Mouse (Mus musculus): ENCODE measurements around the gene Dcun1d3.

Gene Dcun1d3

DNA sequence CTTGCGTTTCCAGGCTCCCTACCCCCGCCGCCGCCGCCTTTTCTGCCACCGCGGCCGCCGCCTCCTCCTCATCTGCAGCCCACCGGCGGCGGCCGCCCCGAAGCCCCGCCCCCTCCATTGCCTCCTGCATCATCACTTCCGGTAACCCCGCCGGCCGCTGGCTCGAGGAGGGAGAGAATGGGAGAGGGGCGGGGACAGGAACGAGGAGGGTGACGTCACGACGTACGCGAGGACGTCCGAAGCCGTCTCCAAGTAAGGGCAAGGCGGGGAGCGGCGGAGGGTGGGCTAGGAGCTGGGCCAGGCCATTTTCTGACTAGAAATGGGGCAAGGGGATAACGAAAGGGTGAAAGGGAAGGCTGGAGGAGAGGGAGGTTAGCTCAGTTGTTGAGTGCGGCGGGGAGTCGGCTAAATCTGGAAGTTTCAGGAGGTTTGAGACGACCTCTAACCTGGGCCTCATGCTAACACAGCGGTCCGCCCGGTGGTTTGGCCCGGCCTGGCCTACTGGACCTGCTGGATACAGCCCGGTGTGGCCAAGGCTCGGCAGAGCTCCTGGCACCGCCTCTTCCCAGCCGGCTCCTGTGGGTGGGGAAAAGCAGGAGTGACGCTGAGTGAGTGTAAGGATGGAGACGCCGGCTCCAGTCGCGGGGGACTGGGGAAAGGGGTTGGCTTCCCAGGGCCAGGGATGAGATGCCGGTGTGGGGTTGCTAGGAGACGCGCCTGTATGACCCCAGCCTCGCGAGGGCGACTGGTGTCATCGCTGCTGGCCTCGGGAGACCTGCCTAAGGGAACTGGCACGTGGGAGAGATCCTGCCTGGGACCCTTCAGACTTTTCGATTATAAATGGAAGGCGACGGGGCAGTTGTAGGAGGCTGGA, at the start of gene Dcun1d3, which contains the start of gene Lyrm1:
Dcun1d3 (minus strand) TSS at position 660 of the 874 bp plus-strand sequence.
Lyrm1 (plus strand) TSS at position 223 of the 874 bp plus-strand sequence.
- DNase-seq (ENCODE audit: low spot score), result peak; percentile 98

DNA sequence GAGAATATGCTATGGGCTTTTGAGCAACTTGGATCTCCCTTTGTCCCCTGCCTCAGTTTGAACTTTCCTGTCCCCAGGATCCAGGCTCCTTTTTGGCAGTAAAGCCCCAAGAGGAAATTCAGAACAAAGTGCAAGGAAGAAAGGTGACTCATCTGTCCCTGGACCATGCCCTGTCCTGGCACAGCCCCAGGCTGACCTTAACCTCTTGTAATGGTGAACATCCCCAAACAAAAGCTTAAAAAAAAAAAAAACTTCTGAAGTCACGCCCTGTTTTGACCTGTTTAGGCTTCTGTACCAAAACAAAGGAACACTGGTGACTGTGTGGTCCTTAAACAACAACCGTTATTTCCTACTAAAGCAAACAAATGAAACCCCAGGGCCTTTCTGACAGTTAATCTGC, 45.5 kb upstream of the Dcun1d3 start:
- DNase-seq (ENCODE audit: low spot score), result no peak

DNA sequence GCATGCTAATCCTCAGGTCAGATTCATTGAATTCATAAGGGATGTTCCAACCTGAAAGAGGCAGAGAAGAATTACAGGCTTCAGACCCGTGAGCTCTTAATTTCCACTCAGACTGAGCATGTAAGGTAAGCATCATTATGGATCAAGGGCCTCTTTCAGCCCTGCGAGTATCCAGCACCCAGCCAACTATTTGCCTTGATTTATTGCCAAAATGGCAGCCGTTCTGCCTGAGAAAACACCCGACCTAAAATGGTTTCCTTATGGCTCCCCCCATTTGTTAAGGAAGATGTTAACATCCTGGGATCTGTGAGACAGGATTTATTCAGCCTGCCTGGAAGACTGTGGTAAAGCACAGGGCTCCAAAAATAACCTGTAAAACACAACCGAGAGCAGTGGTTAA, 40.9 kb upstream of the Dcun1d3 start:
- no peak for DNase-seq (ENCODE audit: low spot score)

DNA sequence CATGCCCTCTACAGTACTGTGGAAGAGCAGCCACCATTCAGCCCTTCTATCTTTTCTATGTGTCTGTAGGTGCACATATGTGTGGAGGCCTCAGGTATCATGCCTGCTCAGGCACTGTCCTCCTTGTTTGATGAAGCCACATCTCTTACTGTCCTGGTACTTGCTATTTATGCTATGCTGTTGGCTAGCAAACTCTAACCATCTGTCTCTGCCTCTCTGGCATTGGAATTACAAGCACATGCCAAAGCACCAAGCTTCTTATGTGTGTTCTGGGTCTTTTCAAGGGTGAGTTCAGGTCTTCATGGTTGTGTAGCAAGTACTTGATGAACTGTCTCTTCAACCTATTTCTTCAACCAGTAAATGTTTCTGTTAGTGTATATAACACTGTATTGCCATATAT, 40.2 kb upstream of the Dcun1d3 start:
- no peak for DNase-seq (ENCODE audit: low spot score)

GRCm38 (mm10) chr7:119928783-119929440, 32.8 kb upstream of the Dcun1d3 start:
- DNase-seq (ENCODE audit: low spot score), result peak; percentile 5

GRCm38 (mm10) chr7:119921054-119921453, 25.0 kb upstream of the Dcun1d3 start:
- no peak for DNase-seq (ENCODE audit: low spot score)

- peak; percentile 14 for DNase-seq (ENCODE audit: low spot score)
These were observed 24.4 kb upstream of the Dcun1d3 start for GRCm38 (mm10) chr7:119920457-119920856.

GRCm38 (mm10) chr7:119911727-119912126, 15.6 kb upstream of the Dcun1d3 start:
- DNase-seq (ENCODE audit: low spot score), result no peak

DNA sequence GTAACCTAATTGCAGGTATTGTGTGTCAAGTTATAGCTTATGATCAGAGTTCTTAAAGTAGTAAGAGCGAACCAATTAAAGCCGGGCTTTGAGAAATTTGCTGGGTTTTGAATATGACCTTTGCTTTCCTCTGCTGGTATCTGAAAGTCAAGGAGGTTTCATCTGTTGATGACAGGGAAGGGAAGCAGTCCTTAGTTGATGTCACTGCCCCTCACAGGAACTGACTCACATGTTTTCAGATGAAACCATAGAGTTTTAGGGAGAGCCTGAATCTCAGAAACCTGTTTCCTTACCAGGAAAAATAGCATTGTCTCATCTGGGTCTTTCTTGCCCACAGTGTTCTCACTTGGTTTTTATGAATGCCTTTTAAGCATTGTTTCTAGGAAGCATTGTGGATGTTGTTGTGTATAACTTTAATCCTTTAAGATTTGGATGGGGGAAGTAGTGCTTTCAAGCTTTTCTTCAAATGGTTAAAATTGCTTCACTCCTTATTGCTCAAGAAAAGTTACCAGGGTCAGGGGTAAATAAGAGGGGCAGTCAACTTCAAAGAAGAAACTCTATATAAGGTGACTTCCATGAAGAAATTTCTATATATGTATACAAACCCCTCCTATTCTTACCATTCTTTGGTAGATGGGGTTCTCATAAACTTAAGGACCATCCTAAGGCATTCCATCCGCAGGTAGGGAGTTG, 10.6 kb upstream of the Dcun1d3 start:
- DNase-seq (ENCODE audit: low spot score), result no peak

GRCm38 (mm10) chr7:119899386-119900057, 3.4 kb upstream of the Dcun1d3 start:
- DNase-seq (ENCODE audit: low spot score), result no peak

DNA sequence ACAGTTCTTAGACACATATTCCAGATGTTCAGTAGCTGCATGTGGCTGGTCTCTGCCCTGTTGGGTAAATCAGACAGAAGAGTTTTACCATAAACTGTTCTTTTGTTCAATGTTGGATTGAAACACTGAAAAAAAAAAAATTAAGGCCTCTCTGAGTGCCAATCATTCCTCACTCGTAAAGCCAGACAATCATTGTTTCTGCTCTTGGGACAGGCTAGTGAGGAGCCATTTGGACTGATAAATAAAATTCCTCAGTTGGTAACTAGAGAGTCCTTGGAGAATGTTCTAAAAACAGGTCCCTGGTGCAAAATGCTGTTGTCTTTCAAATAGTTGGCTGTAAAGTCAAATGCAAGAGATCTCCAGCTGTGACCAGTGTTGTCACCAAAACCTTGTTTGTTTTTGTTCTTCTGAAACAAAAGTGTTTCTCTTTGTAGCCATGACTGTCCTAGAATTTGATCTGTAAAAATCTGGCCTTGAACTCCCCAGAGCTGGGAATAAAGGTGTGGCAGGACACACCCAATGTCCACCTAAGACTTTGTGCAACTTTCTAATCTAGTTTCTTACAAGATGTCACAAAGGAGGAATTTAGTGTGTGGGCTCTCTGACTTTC, 2.3 kb upstream of the Dcun1d3 start:
- no peak for DNase-seq (ENCODE audit: low spot score)

DNA sequence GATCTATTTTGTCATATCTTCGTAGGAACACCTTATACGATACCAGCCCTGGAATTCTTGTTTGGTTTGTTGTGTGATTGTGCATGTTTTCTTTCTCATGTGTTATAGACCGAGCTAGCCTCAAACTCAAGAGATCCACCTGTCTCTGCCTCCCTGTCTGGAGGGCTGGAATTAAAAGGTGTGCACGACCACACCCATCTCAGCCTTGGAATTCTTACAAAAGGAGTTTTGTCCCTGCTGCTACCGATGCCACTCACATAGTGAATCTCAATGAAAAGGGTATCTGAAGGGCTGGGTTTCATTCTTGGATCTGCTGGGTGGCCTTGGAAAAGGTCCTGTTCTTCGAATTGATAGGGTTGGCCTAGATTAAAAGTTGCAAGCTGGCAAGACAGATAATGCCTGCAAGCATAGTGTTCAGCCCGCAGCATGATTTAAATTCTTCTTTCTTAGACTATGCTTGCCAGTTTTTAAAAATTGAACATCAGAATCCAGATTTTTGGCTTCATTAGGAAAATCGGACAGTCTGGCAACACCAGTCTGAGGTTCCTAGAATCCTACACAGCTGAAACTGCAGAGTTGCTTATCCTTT, 1.5 kb upstream of the Dcun1d3 start:
- DNase-seq (ENCODE audit: low spot score), result no peak

GRCm38 (mm10) chr7:119894818-119895544, 1.1 kb downstream of the Dcun1d3 start:
- no peak for DNase-seq (ENCODE audit: low spot score)

DNA sequence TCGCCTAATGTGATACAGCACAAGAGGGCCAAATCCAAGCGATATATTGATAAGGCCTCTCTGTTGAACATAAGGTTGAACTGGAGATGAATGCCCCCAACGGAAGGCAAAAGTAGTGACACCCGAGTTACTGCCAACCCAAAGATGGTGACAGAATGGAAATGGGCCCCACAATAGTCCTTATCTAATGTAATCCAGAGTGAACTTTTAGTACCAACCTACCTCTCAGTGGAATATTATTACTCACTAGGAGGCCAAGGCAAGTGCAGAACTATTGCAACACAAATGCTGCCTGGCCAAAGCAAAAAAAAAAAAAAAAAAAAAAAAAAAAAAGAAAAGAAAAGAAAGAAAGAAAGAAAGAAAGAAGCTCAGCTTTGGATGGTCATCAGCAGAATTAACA, 3.4 kb downstream of the Dcun1d3 start:
- no peak for DNase-seq (ENCODE audit: low spot score)

GRCm38 (mm10) chr7:119892198-119892597, 3.9 kb downstream of the Dcun1d3 start:
- no peak for DNase-seq (ENCODE audit: low spot score)

DNA sequence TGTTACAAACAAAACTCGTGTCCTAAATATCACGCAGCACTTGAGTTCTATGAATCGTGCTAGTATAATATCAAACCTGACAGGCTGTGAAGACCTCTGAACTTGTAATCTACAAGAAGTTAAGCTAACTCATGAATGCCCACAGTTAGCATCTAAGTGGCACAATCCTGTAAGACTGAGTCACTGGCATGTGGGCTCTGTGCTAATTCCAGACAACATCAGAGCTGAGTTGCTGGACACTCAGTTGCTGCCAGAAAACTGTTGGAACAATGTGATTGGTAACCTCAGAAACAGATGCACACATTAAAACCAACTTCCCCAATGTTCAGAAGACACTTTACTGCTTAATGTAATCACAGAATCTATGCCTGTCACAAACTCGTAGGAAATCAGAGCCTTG, 8.2 kb downstream of the Dcun1d3 start:
- DNase-seq (ENCODE audit: low spot score), result no peak

GRCm38 (mm10) chr7:119881229-119881628, 14.9 kb downstream of the Dcun1d3 start:
- DNase-seq (ENCODE audit: low spot score), result peak; percentile 40

DNA sequence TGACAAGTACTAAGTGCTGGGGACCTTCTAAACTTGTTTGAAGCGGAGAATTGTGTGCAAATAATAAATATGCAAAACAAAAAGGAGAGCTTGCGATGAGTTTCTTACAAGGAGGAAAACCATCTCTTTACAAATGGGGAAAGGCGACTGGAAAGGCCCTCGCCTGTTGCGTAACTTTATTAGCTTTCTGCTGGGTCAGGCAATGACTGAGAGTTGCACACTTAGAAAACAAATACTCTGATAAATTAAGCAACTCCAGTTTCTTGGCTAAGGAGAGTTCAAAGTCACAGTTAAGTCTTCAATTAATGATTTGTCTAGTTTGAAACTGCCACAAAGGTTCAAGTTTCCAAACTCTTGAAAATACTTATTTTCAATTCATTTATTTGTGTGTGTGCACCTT, 15.8 kb downstream of the Dcun1d3 start:
- peak; percentile 64 for DNase-seq (ENCODE audit: low spot score)

DNA sequence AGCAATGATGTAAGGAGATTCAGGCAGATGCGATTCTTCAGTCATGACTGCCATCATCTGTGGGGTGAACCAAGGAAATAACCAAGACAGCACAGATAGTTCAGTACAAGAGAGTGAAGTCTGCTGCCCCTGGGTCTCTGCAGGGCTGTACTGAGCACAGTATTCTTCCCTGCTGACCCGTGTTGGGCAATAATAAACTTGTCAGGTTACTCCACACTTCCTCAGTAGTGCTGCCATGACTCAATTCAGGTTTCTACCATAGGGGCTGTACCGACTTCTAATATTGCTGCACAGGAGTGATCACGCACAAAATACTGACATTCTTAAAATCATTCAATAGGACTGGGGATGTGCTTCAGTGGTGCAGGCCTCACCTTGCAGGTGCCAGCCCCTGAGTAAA, 16.9 kb downstream of the Dcun1d3 start:
- DNase-seq (ENCODE audit: low spot score), result no peak

GRCm38 (mm10) chr7:119875776-119876440, 20.2 kb downstream of the Dcun1d3 start:
- DNase-seq (ENCODE audit: low spot score), result no peak

Data from lung, postnatal 25 days (tissue).